Mouse (Mus musculus): ENCODE measurements around the gene Pde4d. TPM values are rescaled to one million over a fixed set of nuclear protein-coding genes. Genes with fewer than 3 reads are reported as not detected.

Pde4d gene
- total and polyA plus RNA-seq, 2 experiments from 2014 or later: 19.0 to 103 TPM

DNA sequence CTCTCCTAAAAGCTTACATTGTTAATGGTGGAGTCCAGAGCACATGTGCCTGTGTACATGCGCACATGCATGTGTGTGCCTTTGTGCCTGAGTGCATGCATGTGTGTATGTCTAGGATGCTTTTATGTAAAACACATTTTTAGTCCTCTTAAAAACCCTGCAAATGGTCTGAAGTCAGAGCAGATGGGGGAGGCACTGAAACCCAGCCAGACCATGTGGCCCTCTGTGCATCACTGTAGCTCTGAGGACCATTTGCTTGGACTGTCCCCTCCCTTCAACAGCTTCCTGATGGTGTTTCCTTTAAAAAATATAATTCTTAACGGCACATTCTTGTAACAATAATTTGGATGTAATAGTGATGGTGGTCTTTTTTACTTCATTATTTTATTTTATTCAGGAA, 1177.5 kb downstream of the Pde4d start:
- DNase-seq (ENCODE audit: low spot score) (no peak), ATAC-seq (ENCODE audit: low FRiP score) (no peak)
- Histone ChIP-seq H3K4me3 (ENCODE audit: low read depth, low read length) (no peak overlapping the region), H3K9ac (replicated peaks; ENCODE audit: low read length, poor library complexity, severe bottlenecking) (no peak overlapping the region), H3K36me3 (ENCODE audit: insufficient read depth, low read length) (no peaks in the 10 kb centered on the region), H3K27ac (ENCODE audit: low read depth, low read length) (no peak overlapping the region), H3K9me3 (ENCODE audit: low read length) (no peaks in the 10 kb centered on the region), H3K4me2 (ENCODE audit: low read depth, low read length, poor library complexity, severe bottlenecking) (no peak overlapping the region), H3K4me1 (ENCODE audit: insufficient read depth, low read length) (no peaks in the 10 kb centered on the region), H3K27me3 (ENCODE audit: insufficient read depth, low read length) (no peaks in the 10 kb centered on the region)
- 93% methylated on average over 2 of the region's 2 CpGs for WGBS
- no peak for TF ChIP-seq CTCF (IDR thresholded peaks at IDR 0.05)

DNA sequence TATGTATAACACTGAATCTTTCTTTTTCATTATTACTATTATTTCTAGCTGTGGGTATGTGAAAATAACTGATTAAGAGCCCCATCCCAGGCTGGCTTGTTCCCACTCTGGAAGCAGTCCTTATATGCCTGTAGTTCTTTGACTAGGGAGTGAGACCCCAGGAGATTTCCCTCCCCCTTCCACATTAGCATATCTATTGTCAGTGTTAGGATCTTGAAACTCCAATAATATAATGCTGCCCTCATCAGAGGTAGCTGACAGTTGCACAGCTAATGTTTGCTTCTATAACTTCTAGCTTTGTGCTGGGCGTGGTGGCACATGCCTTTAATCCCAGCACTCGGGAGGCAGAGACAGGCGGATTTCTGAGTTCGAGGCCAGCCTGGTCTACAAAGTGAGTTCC, 1178.9 kb downstream of the Pde4d start:
- Histone ChIP-seq H3K4me1 (ENCODE audit: insufficient read depth, low read length) (0 out of 2 replicates have a peak, but pooled peaks cover 5% of the 10 kb centered on the region), H3K9ac (replicated peaks; ENCODE audit: low read length, poor library complexity, severe bottlenecking) (no peak overlapping the region), H3K27ac (ENCODE audit: low read depth, low read length) (no peak overlapping the region), H3K4me2 (ENCODE audit: low read depth, low read length, poor library complexity, severe bottlenecking) (no peak overlapping the region), H3K36me3 (ENCODE audit: insufficient read depth, low read length) (no peaks in the 10 kb centered on the region), H3K27me3 (ENCODE audit: insufficient read depth, low read length) (no peaks in the 10 kb centered on the region), H3K9me3 (ENCODE audit: low read length) (no peaks in the 10 kb centered on the region), H3K4me3 (ENCODE audit: low read depth, low read length) (no peak overlapping the region)
- 84% methylated on average over 4 of the region's 4 CpGs for WGBS
- TF ChIP-seq CTCF (IDR thresholded peaks at IDR 0.05): no peak
- ATAC-seq (ENCODE audit: low FRiP score) (no peak), DNase-seq (ENCODE audit: low spot score) (no peak)

DNA sequence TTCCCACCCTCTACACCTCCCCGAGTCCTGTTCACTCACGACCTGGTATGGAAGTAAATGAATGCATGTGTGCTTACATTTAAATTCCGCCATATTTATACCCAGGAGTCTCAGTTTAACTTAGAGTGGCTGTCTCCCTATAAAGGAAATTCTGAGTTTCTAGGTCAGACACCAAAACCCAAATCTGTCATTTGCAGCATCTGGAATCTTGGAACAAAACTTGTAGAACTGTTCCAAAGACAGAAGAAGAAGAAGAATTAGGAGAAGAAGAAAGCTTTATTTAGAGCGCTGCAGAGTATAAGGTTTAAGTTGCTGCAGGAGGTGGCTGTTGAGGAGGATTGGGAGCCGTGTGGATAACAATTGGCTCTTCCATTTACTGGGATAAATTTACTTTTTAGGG, 1179.5 kb downstream of the Pde4d start:
- no peak overlapping the region for H3K4me3 ChIP-seq (ENCODE audit: low read depth, low read length)
- 0 out of 2 replicates have a peak, but pooled peaks cover 5% of the 10 kb centered on the region for H3K4me1 ChIP-seq (ENCODE audit: insufficient read depth, low read length)
- H3K27ac ChIP-seq (ENCODE audit: low read depth, low read length): no peak overlapping the region
- TF ChIP-seq CTCF (IDR thresholded peaks at IDR 0.05): no peak
- H3K4me2 ChIP-seq (ENCODE audit: low read depth, low read length, poor library complexity, severe bottlenecking): no peak overlapping the region
- no peak for ATAC-seq (ENCODE audit: low FRiP score)
- WGBS: 92% methylated on average over 5 of the region's 5 CpGs
- no peaks in the 10 kb centered on the region for H3K36me3 ChIP-seq (ENCODE audit: insufficient read depth, low read length)
- H3K9ac ChIP-seq (replicated peaks; ENCODE audit: low read length, poor library complexity, severe bottlenecking): no peak overlapping the region
- H3K27me3 ChIP-seq (ENCODE audit: insufficient read depth, low read length): no peaks in the 10 kb centered on the region
- H3K9me3 ChIP-seq (ENCODE audit: low read length): no peaks in the 10 kb centered on the region
- DNase-seq (ENCODE audit: low spot score): no peak

DNA sequence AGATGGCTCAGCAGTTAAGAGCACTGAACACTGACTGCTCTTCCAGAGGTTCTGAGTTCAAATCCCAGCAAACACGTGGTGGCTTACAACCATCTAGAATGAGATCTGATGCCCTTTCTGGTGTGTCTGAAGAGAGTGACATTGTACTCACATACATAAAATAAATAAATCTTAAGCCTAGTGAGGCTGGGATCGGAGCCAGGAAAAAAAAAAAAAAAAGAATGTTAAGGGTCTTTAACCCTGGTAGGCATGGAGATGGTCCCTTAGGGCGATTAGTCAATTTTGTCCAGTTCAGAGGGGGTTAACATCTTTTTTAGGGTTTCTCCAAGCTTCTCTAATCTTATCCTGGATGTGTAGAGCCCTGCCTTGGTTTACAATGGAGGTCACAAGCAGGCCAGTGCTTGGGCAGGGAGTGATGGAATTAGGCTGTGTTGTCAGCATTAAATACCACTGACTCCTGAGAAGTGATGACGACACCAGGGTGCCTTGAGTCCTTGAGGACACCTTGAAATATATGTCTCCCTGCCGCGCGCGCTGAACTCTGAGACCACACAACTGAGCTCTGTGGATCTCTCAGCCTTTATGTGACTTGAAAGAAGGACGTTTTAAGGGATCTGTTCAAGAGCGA, 1181.8 kb downstream of the Pde4d start:
- Histone ChIP-seq H3K4me1 (ENCODE audit: insufficient read depth, low read length) (0 out of 2 replicates have a peak, but pooled peaks cover 5% of the 10 kb centered on the region), H3K9ac (replicated peaks; ENCODE audit: low read length, poor library complexity, severe bottlenecking) (no peak overlapping the region), H3K36me3 (ENCODE audit: insufficient read depth, low read length) (no peaks in the 10 kb centered on the region), H3K27ac (ENCODE audit: low read depth, low read length) (no peak overlapping the region), H3K4me2 (ENCODE audit: low read depth, low read length, poor library complexity, severe bottlenecking) (no peak overlapping the region), H3K9me3 (ENCODE audit: low read length) (no peaks in the 10 kb centered on the region), H3K4me3 (ENCODE audit: low read depth, low read length) (no peak overlapping the region), H3K27me3 (ENCODE audit: insufficient read depth, low read length) (no peaks in the 10 kb centered on the region)
- TF ChIP-seq CTCF (IDR thresholded peaks at IDR 0.05): no peak
- WGBS: 36% methylated on average over 10 of the region's 10 CpGs
- DNase-seq (ENCODE audit: low spot score) (no peak), ATAC-seq (ENCODE audit: low FRiP score) (no peak)

DNA sequence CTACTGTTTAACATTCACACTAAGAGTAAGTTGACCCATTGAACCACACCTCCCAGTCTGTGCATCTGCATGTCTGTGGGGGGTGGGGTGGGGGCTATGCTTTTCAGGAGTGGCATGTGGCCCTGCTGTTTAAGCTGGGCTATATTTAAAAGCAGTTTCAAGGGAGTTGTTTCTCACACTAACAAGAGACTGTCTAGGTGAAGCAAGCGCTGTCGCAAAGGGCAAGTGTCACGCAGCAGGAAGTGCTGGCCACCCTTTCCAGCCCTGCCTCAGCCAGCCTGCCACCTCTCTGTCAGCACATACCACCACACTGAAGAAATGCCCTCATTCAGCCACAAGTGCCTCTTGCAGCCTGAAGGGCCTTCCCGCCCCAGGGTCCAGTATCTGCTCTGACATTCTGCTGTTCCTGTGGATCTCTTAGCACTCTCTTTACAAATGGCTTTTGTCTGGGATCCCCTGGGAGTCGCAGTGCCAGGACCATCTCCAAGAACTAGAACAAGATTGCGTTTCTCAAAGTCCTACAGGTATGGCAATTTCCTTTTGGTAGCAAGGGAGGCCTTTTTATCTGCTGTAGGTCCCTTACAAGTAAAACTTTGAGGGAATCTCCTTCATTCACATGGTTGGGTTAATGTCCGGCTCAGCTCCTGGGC, 1182.8 kb downstream of the Pde4d start:
- Histone ChIP-seq H3K9me3 (ENCODE audit: low read length) (no peaks in the 10 kb centered on the region), H3K27me3 (ENCODE audit: insufficient read depth, low read length) (no peaks in the 10 kb centered on the region), H3K27ac (ENCODE audit: low read depth, low read length) (no peak overlapping the region), H3K36me3 (ENCODE audit: insufficient read depth, low read length) (no peaks in the 10 kb centered on the region), H3K4me3 (ENCODE audit: low read depth, low read length) (no peak overlapping the region), H3K9ac (replicated peaks; ENCODE audit: low read length, poor library complexity, severe bottlenecking) (no peak overlapping the region), H3K4me2 (ENCODE audit: low read depth, low read length, poor library complexity, severe bottlenecking) (no peak overlapping the region), H3K4me1 (ENCODE audit: insufficient read depth, low read length) (0 out of 2 replicates have a peak, but pooled peaks cover 5% of the 10 kb centered on the region)
- no peak for TF ChIP-seq CTCF (IDR thresholded peaks at IDR 0.05)
- ATAC-seq (ENCODE audit: low FRiP score) (no peak), DNase-seq (ENCODE audit: low spot score) (no peak)
- 16% methylated on average over 7 of the region's 7 CpGs for WGBS

DNA sequence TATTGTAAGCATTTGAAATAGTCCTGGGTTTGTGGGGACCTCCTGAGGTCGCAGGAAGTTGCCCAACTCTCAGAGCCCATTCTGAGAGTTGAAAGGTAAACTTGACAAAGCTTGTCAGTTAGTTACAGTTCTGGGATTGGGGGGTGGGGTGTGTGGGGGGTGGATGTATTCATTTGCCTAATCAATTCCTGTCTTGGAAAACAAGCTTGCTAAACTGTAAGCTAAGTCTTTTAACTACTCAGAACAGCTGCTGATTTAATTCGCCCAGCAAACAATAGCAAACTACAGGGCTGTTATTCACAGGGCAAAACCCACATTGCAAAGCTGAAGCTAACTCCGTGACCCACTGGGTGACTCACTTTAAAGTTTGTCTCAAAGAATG, 1183.3 kb downstream of the Pde4d start:
- ATAC-seq (ENCODE audit: low FRiP score) (no peak), DNase-seq (ENCODE audit: low spot score) (no peak)
- no peak overlapping the region for H3K27ac ChIP-seq (ENCODE audit: low read depth, low read length)
- 18% methylated on average over 3 of the region's 3 CpGs for WGBS
- H3K4me3 ChIP-seq (ENCODE audit: low read depth, low read length): no peak overlapping the region
- H3K4me1 ChIP-seq (ENCODE audit: insufficient read depth, low read length): 0 out of 2 replicates have a peak, but pooled peaks cover 5% of the 10 kb centered on the region
- no peak overlapping the region for H3K4me2 ChIP-seq (ENCODE audit: low read depth, low read length, poor library complexity, severe bottlenecking)
- H3K27me3 ChIP-seq (ENCODE audit: insufficient read depth, low read length): no peaks in the 10 kb centered on the region
- TF ChIP-seq CTCF (IDR thresholded peaks at IDR 0.05): no peak
- no peaks in the 10 kb centered on the region for H3K9me3 ChIP-seq (ENCODE audit: low read length)
- H3K9ac ChIP-seq (replicated peaks; ENCODE audit: low read length, poor library complexity, severe bottlenecking): no peak overlapping the region
- no peaks in the 10 kb centered on the region for H3K36me3 ChIP-seq (ENCODE audit: insufficient read depth, low read length)
